Mouse (Mus musculus) CH12F3 (cell line): ENCODE measurements around the gene Gm17334.

Source experiments
- in situ Hi-C: fragments of 300-500 bp; cut with MboI; formaldehyde crosslinking; loops from 2 replicates; pipeline ENCODE4 v1.14.3; 2020; ENCODE audit warnings: low sequenced_read_pairs

The Gm17334 gene

DNA sequence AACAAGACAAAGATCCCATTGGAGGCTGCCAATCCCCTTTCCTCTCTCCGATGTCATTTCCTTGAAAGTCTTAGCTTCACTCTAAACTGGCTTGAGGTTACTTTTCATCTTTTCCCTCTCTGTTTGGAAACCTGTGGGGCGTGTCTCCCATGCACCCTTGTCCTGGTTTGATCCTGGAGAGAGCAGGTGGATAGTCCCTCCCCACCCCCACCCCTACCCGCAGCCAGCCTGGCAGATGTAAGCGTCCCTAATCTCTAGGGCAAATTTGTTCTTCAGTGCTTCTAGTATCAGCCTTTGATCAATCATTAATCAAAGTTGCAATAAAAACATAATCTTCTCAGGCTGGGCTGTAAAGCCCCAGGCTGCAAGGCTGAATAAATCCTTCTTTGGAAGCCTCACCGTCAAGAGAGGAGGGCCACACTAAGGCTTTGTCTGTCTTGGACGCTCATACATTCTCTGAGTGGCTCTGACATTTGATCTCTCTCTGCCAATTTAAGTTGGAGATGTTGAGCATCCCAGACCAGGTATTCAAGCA is 24.5 kb upstream of the Gm17334 start:
- in situ Hi-C loops: no loop called here

DNA sequence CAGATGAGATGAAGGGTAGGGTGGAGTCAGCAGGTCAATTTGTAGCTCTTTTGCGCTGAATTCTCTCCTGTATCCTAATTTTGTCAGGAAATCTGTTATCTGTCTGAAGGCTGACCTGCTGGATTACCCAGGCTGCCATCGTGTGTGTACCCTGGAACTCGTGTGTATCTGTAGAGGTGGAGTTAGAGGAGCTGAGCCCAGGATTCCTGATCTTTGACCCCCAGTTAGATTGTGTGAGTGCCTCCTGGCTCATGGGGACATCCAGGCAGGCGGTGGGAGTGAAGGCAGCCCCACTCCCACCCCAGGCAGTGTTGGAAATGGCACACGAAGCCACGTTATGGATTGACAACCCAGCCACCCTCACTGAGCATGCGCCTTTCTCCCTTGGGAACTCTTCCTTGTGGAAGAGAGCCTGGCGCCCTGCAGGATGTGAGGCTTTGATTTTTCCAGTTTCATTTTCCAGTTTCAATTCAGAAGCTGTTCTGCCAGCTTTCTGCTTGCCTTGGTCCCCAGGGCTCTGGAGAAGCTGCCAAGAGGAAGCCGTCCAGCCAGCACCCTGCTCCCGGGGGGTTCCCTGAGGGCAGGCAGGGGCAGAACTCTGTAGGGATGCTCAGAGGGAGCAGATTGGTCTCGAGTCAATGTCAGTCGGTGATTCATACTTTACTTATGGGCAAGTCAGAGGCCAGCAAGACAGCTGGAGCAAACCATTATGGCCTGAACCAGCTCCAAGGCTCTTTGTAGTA is 23.6 kb upstream of the Gm17334 start:
- in situ Hi-C loops: no loop called here

- in situ Hi-C loops: no loop called here
These were observed 22.8 kb upstream of the Gm17334 start for GRCm38 (mm10) chr11:53795813-53796212.

GRCm38 (mm10) chr11:53794671-53795557 is 21.9 kb upstream of the Gm17334 start:
- in situ Hi-C loops: no loop called here

- in situ Hi-C loops: no loop called here
These were observed 21.0 kb upstream of the Gm17334 start for GRCm38 (mm10) chr11:53794015-53794414.

GRCm38 (mm10) chr11:53792986-53793385 is 20.0 kb upstream of the Gm17334 start:
- in situ Hi-C loops: no loop called here

DNA sequence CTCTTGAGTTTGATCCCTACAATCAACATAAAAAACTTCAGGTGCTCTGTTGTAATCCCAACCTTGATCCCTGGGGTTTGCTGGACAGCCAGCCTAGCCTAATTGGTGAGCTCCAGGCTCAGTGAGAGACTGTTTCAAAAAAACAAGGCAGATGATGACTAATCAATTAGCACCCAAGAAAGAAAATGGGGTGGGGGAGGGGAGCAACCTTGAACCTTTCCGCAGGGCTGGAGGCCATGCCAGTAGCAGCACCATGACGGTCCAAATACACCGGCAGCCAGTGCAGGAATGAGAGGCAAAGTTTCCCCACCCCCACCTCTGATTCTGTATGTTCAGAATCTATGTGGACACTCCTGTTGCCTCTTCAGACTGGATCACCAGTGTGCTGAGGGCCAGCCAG is 16.3 kb upstream of the Gm17334 start:
- in situ Hi-C loops: no loop called here

- in situ Hi-C loops: no loop called here
These were observed 15.2 kb upstream of the Gm17334 start for GRCm38 (mm10) chr11:53788196-53788595.

GRCm38 (mm10) chr11:53786058-53787031 is 13.4 kb upstream of the Gm17334 start:
- in situ Hi-C loops: no loop called here

DNA sequence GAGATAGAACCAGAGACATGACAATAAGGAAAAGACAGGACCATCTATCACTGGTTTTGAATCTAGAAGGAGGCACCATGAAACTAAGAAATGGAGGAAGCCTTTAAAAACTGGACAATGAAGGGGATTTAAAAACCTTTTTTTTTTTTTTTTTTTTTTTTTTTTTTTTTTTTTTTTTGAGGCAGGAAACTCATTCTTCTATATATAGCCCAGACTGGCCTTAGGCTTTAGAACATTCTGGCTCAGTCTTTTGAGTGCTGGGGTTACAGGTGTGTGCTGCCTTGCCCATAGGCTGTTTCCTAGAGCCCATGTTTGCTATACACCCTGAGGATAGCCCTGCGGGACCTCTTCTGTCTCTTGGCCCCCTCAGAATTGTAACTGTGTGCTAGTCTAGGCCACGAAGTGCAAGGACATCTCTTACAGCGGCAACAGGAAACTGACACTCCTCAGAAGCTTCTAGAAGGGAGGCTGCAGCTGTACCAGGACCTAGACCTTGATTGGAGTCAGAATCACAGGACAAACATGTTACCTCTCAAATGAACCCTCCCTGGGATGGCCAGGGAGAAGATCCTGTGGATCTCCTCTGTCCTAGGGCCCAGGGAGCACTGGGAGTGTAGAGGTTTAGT is 12.4 kb upstream of the Gm17334 start:
- in situ Hi-C loops: no loop called here

- in situ Hi-C loops: no loop called here
These were observed 10.3 kb upstream of the Gm17334 start for GRCm38 (mm10) chr11:53783288-53783687.

DNA sequence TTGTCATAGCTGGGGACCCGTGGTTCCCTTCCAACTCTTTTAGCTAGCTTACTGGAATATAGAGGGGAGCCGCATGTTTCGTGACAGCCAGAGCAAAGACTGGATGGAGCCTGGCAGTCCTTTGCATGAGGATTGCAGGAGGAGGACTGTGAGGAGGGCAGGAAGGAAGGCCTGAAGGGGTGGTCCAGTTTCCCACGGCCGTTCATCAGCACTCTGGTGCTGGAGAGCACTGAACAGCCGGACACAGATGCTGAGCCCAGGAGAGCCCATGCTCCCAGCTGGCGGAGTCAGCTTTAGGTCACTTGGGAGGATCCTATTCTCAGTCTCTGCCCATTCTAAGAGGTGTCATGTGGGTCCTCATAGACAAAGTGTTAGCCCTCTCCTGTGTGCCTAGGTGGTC is 9.0 kb upstream of the Gm17334 start:
- in situ Hi-C loops: no loop called here

DNA sequence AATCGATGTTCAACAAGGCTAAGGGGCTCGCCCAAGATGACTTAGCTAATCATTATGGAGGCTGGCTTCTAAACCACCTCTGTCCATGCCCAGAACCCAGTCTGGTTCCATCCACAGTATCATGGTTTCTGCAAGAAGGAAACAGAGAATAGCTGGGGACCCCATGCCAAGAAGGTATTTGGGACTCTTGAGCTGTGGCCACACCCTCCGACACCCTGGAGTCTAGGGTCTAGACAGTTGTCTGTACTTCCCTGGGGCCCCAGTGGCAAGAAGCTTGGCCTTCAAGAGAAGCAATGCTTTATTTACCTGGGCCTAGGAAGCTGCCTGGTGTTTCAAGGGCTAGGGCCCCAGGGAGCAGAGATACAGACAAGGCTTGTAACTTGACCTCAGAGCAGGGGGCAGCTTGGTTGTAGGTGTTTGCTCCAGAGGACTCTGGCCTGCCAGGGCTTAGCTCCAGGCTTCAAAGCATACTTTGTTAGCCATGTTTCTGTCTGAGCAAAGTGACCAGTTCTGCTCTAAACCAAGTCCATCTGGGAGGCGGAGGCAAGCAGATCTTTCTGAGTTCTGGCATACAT is 8.3 kb upstream of the Gm17334 start:
- in situ Hi-C loops: no loop called here

GRCm38 (mm10) chr11:53780262-53780661 is 7.3 kb upstream of the Gm17334 start:
- in situ Hi-C loops: no loop called here

DNA sequence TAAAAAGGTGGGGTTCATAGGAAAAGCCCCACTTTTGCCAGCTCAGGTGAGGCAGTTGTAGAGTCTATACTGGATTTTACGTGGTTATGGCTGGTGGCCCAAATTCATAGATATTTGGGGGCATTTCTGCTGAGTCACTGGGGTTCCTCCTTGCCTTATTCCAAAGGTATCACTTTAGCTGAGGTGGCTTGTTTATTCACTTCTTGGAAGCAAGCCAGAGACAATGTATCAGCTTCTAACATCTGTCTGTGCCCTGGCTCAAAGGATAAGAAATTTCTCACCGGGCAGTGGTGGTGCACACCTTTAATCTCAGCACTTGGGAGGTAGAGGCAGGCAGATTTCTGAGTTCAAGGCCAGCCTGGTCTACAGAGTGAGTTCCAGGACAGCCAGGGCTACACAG is 6.8 kb upstream of the Gm17334 start:
- in situ Hi-C loops: no loop called here

- in situ Hi-C loops: no loop called here
These were observed 5.5 kb upstream of the Gm17334 start for GRCm38 (mm10) chr11:53778455-53778854.

GRCm38 (mm10) chr11:53777736-53778135 is 4.7 kb upstream of the Gm17334 start:
- in situ Hi-C loops: no loop called here

GRCm38 (mm10) chr11:53774659-53775255 is 1.8 kb upstream of the Gm17334 start:
- in situ Hi-C loops: no loop called here

DNA sequence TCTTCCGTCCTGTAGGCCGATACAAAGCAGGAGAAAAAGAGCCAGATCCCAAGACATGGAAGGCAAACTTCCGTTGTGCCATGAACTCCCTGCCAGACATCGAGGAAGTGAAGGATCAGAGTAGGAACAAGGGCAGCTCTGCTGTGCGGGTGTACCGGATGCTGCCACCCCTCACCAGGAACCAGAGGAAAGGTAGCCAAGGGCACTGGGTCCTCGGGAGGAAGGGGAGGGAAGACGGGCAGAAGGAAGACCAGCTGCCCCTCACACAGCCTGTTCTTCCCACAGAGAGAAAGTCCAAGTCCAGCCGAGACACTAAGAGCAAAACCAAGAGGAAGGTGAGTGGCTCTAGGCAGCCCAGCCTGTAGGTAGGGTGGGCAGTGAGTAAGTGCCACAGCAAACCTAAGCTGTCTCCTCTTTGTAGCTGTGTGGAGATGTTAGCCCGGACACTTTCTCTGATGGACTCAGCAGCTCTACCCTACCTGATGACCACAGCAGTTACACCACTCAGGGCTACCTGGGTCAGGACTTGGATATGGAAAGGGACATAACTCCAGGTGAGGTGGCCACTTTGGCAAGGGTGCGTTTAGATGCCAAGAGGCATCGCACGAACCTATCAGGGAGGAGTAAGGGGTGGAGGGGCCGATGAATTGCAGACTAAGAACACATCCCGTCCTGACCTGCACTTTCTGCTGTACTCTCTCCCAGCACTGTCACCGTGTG is 814 bp upstream of the Gm17334 start:
- in situ Hi-C loops: no loop called here
